Mouse (Mus musculus) granulocyte monocyte progenitor cell, adult 5-6 weeks (primary cell): Measurements from ENCODE around the gene Cd300lg. TPM values are rescaled to one million over a fixed set of nuclear protein-coding genes. Genes with fewer than 3 reads are reported as not detected.

Source experiments
- ATAC-seq: replicated peaks from 2 replicates; pipeline ENCODE4 v1.8.0; 2016; ENCODE audit warnings: mild to moderate bottlenecking, moderate TSS enrichment, inconsistent platforms; ENCODE audit not compliant: poor library complexity, severe bottlenecking
- total RNA-seq, 2 experiments: library from RNA; stranded (forward) in 1 of 2; stranded (reverse) in 1 of 2; fragments of 200-712, 200-1000 nt in 1 of 2; fragments of >200 nt in 1 of 2; fragmentation: Nextera tagmentation in 1 of 2; gene quantifications; 2 replicates each; pipeline ENCODE4 v1.2.3; 2014 to 2017

Gene Cd300lg
- total RNA-seq, 2 experiments from 2014 or later, result 0.36 to 1.1 TPM

DNA sequence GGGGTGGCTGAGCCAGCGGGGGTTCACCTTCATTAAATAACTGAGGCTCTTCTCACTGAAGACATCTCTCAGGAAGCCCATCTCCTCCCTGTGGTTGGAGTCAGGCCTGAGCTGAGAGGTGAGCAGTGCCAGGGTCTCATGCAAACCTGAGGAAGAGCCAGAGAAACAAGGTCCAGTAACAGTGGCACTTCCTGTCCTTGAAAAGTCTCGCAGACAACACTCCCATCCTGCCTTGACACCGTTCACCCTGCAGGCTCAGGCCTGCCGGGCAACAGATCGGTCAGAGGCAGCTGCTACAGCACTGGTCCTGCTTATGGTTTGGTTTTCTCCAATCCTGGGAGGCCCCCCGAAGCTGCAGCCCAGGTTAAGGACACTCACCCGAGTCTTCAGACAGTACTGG lies 16.0 kb upstream of the Cd300lg start:
- no peak for ATAC-seq

GRCm38 (mm10) chr11:102025991-102026660 lies 15.2 kb upstream of the Cd300lg start:
- no peak for ATAC-seq

GRCm38 (mm10) chr11:102026694-102027360 lies 14.5 kb upstream of the Cd300lg start:
- peak; percentile 52 for ATAC-seq

- no peak for ATAC-seq
Observed at GRCm38 (mm10) chr11:102027361-102028017, 13.8 kb upstream of the Cd300lg start.

DNA sequence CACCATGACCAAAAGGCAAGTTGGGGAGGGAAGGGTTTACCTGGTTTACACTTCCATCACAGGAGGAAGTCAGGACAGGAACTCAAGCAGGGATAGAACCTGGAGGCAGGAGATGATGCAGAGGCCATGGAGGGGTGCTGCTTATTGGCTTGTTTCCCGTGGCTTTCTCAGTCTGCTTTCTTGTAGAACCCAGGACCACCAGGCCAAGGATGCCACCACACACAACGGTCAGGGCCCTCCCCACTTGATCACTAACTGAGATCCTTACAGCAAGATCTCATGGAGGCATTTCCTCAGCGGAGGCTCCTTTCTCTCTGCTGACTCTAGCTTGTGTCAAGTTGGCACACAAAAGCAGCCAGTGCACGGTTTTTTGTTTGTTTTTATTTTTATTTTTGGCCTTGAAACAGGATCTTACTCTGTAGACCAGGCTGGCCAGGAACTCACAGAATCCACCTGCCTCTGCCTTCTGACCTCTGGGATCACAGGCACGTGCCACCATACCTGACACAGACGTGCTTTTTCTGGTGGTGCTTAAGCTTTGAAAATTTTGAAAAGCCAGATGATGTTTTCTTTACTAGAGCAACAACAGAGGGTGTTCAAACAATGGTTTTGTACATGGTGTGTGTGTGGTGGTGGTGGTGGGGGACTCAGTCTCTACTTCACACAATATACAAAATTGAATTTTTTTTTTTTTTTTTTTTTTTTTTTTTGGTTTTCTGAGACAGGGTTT lies 13.1 kb upstream of the Cd300lg start, which contains the start of gene Mpp3:
Gene Mpp3, minus strand, starts transcription at position 375 of the 730 bp plus-strand sequence.
- ATAC-seq, result no peak

DNA sequence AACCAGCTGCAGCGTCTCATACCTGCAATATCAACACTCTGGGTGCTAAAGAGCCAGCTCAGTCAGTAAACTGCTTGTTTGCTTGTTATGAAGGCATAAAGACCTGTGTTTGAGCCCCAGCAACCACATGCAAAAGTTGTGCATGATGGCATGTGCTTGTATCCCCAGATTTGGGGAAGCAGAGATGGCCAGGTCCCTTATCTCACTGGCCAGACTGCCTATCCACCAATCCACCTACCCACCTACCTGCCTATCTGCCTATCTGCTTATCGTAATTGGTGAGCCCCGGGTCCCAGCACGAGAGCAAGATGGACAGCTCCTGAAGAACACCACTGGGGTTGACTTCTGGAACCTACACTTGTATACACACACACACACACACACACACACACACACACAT lies 12.0 kb upstream of the Cd300lg start:
- no peak for ATAC-seq

DNA sequence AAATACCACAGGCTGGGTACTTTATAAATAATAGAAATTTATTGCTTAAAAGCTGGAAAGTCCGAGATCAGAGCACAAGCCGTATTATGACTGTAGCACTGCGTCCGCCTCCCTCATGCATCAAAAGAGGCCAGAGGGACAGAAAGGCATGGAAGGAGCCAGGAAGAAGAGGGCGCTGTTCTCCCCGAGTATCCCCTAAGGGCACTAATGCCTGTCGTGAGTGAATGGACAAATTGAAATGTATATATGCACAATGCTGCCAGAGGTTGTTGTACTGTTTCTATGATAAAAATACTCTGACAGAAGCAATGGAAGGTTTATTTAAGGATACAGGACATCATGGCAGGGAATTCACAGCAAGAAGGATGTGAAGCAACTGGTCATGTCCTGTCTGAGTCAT lies 11.3 kb upstream of the Cd300lg start:
- no peak for ATAC-seq

DNA sequence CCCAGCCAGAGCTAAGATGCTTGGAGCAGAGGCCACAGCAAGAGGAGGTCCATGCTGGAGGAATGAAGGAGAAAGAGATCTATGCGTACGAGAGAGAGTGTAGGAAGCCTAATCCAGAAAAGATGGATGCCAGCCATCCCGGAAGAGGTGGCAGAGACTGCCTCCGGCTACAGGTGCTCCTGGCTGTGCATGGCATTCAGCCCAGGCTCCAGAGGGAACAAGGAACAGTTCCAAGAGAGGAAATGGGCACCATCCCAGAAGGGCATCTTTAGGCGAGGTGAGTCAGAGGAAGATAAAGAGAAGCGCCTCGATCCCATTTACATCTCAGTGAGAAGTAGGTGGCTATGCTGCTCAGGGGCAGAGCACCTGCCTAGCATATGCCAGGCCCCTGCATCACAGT lies 10.2 kb upstream of the Cd300lg start:
- ATAC-seq, result no peak

DNA sequence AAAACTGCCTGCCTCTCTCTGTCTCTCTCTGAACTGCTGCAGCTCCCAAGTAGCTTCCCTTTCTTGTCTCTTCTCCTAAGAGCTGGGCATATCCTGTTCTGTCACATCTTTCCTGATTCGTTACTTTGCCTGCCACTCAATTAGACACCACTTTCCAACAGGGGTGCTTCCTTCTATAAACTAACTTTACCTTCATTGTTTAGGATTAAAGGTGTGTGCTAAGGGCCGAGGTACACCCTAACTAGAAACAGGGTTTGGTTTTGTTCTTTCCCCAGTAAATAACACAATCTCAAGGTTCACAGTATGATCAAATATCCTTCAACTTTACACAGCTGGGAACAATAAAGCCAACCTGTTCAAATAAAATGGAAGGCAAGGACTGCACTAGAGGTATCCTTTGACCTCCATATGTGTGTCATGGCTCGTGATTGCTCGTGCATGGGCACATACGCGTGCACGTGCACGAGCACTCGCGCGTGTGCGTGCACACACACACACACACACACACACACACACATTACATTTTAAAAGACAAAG lies 8.2 kb upstream of the Cd300lg start:
- no peak for ATAC-seq

- no peak for ATAC-seq
Observed at GRCm38 (mm10) chr11:102034887-102035286, 6.4 kb upstream of the Cd300lg start.

DNA sequence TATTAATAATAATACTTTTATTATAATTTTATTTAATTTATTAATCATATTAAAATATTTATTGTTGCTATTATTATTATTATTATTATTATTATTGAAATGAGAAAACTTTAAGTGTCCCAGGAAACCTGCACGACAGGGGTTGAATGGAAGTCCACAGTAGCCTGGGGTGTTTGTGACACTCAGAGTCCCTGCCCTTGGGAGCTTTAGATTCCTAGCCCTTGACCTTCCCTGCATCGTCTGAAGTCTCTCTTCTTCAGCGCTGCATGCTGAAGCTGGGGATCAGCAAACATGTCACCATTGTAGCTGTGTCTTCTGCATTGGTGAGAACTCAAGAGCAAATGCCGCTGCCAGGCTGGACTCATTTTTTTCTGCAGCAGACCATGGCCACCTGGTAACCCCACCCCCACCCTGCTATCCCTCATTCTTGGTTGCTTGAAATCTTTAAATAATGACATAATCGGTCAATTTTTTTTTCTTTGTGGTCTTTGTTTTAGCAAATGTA lies 5.8 kb upstream of the Cd300lg start:
- no peak for ATAC-seq

DNA sequence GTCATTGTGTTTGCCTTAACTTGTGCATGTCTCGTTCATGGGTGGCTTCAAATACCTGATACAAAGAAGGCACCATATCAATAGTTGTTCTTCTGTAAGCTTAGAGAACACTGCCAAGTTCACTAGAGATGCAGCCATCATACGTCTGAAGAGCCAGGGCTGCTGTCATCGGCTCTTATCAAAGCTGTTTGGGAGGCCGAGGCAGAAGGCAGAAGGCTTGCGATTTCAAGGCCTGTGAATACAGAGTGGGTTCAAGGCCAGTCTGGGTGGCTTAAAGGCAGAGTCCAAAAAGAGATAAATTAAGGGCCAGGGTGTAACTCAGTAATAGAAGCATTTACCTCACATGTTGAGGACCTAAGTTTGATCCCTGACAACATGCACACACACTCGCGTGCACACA lies 5.0 kb upstream of the Cd300lg start:
- no peak for ATAC-seq

- ATAC-seq, result no peak
Observed at GRCm38 (mm10) chr11:102037789-102038188, 3.5 kb upstream of the Cd300lg start.

GRCm38 (mm10) chr11:102039487-102040137 lies 1.7 kb upstream of the Cd300lg start:
- ATAC-seq, result no peak

DNA sequence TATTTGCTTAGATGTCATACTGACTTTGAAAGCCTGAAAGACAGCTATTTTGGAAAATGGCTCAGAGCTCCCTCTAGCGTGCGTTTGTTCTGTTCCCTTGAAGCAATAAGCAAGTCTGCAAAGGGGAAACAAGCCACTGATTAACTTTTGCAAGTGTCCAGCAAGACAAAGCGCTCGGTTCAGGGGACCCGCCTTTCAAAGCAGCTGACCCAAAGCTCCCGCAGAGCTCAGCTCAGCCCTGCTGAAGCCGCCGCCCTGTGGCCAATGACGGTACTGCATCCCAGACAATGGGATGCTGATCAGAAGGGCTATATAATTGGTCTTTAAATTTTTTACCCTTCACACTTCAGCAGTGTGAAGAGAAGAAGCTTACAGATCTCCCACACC lies 1.2 kb upstream of the Cd300lg start:
- ATAC-seq, result peak; percentile 78

DNA sequence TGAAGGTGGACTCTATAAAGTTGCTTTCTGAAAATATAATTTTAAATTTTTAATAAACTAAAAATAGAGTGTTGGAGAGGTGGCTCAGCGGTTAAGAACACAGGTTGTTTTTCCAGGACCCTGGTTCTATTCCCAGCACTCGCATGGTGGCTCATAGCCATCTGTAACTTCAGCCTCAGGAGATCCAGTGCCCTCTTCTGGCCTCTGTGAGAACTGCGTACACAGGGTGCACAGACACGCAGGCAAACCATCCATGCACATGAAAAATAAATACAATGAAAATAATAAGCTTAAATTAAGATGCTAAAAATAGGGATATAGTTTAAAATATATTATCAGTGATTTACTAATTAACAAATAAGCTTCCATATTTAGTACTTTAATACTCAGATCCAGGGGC lies 663 bp upstream of the Cd300lg start:
- no peak for ATAC-seq

GRCm38 (mm10) chr11:102042971-102043370 lies 1.7 kb downstream of the Cd300lg start:
- no peak for ATAC-seq

DNA sequence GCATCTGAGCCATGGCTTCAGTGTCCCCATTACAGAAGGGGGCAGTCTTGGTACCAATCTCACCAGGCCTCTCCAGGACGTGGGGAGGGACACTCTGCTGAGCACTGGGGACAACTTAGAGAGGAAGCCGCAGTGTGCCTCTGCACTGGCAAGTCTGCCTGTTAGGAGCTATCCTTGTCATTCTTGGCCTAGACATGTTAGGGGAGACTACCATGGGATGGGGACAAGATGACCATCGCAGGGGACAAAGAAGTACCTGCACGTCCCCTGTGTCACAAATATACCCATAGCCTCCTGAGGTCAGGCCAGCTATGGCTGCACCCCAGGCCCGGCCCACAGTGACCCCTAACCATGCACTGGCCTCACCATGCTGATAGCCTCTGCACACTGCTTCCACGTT lies 2.1 kb downstream of the Cd300lg start:
- no peak for ATAC-seq

GRCm38 (mm10) chr11:102044691-102045212 lies 3.4 kb downstream of the Cd300lg start:
- ATAC-seq, result no peak

DNA sequence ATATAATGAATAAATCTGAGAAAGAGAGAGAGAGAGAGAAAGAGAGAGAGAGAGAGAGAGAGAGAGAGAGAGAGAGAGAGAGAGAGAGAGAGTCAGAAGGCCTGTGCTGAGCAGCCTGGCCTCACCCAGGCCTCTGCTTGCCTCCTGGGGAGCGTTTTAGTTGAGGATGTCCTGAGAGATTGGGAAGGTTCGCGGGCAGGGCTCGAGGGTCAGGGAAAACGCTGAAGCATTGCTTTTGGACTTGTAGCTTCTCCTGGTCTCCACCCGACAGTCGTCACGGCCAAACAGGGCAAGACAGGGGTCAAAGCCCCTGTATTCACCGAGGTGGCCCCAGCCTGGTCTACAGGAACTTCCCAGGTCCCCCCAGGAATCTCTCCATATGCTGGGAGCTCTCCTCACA lies 5.3 kb downstream of the Cd300lg start:
- no peak for ATAC-seq
